Mouse (Mus musculus) hindbrain, postnatal 0 days (tissue): ENCODE measurements at regions not wholly inside any gene's neighbourhood (a gene's known extent, or its start where the extent isn't known, plus 50 kb on each side); places are given as distances from the start of the nearest gene placed in this dataset.

Experiments used
- ATAC-seq: fragments of 200-750 bp; cut with Nextera tagmentation; 2 replicates; pipeline ENCODE4 v1.8.0; 2017; ENCODE audit warnings: mild to moderate bottlenecking, moderate TSS enrichment, moderate library complexity
- DNase-seq: peaks from one replicate; pipeline ENCODE4 v3.0.0-alpha.2; 2015; ENCODE audit warnings: low spot score
- H3K27ac ChIP-seq: fragments of 300-500 bp; sonication (generic); 2 replicates; pipeline ENCODE4 v1.5.1; 2014; ENCODE audit warnings: mild to moderate bottlenecking
- H3K27me3 ChIP-seq: fragments of 300-500 bp; sonication (generic); 2 replicates; pipeline ENCODE4 v1.6.1; 2014; ENCODE audit warnings: low read length, mixed read lengths; ENCODE audit not compliant: insufficient read depth
- H3K36me3 ChIP-seq: fragments of 300-500 bp; sonication (generic); 2 replicates; pipeline ENCODE4 v1.6.1; 2014; ENCODE audit warnings: low read length, mixed read lengths; ENCODE audit not compliant: insufficient read depth
- H3K4me1 ChIP-seq: fragments of 300-500 bp; sonication (generic); 2 replicates; pipeline ENCODE4 v1.6.1; 2014; ENCODE audit warnings: antibody characterized with exemption, low read length, mixed read lengths; ENCODE audit not compliant: insufficient read depth
- H3K4me2 ChIP-seq: fragments of 300-500 bp; sonication (generic); 2 replicates; pipeline ENCODE4 v1.6.1; 2014; ENCODE audit warnings: low read depth, mild to moderate bottlenecking, low read length, moderate library complexity, mixed read lengths
- H3K4me3 ChIP-seq: fragments of 300-500 bp; sonication (generic); 2 replicates; pipeline ENCODE4 v1.5.1; 2014; ENCODE audit warnings: low read length
- H3K9ac ChIP-seq: fragments of 300-500 bp; sonication (generic); replicated peaks from 2 replicates; pipeline ENCODE4 v1.6.1; 2014; ENCODE audit warnings: mild to moderate bottlenecking, low read length, moderate library complexity, mixed read lengths
- H3K9me3 ChIP-seq: fragments of 300-500 bp; sonication (generic); 2 replicates; pipeline ENCODE4 v1.6.1; 2016; ENCODE audit warnings: low read length, mixed read lengths
- CTCF ChIP-seq: IDR thresholded peaks from 2 replicates; pipeline ENCODE4 v1.5.1; 2016; ENCODE audit warnings: antibody characterized with exemption, control low read depth, low read depth
- WGBS: fragments of 180-500 bp; shearing (Covaris S2); extraction: QIAGEN DNeasy Blood & Tissue Kit; methylation state at CpG from one replicate; pipeline ENCODE4 v1.1.7; 2014; 5-methylcytosine and 5-hydroxymethylcytosine counted together

GRCm38 (mm10) chr11:24258340-24258739, 180.5 kb downstream of the Bcl11a start:
- H3K27ac ChIP-seq: no peak overlapping the region
- WGBS: 78% methylated on average over 6 of the region's 6 CpGs
- no peak overlapping the region for H3K4me2 ChIP-seq
- H3K9ac ChIP-seq: no peak overlapping the region
- no peaks in the 10 kb centered on the region for H3K4me1 ChIP-seq
- no peak for TF ChIP-seq CTCF
- no peaks in the 10 kb centered on the region for H3K27me3 ChIP-seq
- H3K9me3 ChIP-seq: no peaks in the 10 kb centered on the region
- H3K36me3 ChIP-seq: no peaks in the 10 kb centered on the region
- H3K4me3 ChIP-seq: no peak overlapping the region
- ATAC-seq (no peak), DNase-seq (no peak)

- no peak for TF ChIP-seq CTCF
These were observed 181.8 kb downstream of the Bcl11a start for GRCm38 (mm10) chr11:24259668-24260067.

DNA sequence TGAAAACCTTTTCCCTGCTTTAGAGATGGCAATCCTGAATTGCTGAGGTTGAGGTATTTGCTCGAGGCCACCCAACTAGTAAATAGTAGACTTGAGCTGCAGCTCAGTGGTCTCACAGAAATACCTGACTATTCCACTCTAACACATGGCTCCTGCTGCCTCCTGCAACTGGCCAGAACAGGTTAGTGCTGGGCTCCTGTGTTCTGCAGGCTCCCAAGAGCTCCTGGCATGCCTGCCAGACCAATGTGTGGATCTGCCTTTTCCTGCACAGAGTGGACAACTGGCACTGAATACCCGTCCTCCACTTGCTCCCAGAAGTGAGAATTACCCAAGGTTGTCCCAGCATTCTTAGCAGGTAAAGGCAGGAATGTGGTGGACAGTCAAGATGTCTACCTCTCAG, 191.2 kb downstream of the Bcl11a start:
- DNase-seq (no peak), ATAC-seq (no peak)
- Histone ChIP-seq H3K27ac (no peak overlapping the region), H3K9ac (no peak overlapping the region), H3K4me2 (no peak overlapping the region), H3K9me3 (no peaks in the 10 kb centered on the region), H3K36me3 (no peaks in the 10 kb centered on the region), H3K4me3 (no peak overlapping the region), H3K27me3 (no peaks in the 10 kb centered on the region), H3K4me1 (no peaks in the 10 kb centered on the region)
- no peak for TF ChIP-seq CTCF
- 76% methylated on average over 2 of the region's 2 CpGs for WGBS

More at GRCm38 (mm10) chr11:24259668-24260067, 181.8 kb downstream of the Bcl11a start:
- no peak for ATAC-seq
- Histone ChIP-seq H3K36me3 (no peaks in the 10 kb centered on the region), H3K4me1 (no peaks in the 10 kb centered on the region), H3K9me3 (no peaks in the 10 kb centered on the region), H3K4me2 (no peak overlapping the region), H3K27ac (no peak overlapping the region), H3K4me3 (no peak overlapping the region), H3K9ac (no peak overlapping the region), H3K27me3 (no peaks in the 10 kb centered on the region)
- DNase-seq: no peak
- 58% methylated on average over 2 of the region's 2 CpGs for WGBS

DNA sequence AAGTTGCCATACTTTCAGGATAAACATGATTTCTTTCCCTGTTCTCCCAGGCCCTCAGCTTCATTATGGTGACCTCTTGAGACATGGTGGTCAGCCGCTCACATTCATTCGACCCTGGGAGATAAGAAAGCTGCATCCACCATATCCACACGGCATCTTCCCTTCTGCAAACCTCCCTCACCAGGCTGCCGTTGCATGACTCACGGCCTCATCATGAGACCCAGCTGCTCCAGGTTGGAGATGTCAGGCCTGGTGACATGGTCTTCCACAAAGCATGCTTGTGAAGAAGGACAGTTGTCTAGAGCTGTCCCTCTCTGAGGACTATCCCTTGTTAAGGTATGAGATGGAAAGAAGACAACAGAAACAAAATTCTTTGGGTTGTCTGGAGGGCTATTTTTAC, 203.8 kb downstream of the Bcl11a start:
- no peaks in the 10 kb centered on the region for H3K27me3 ChIP-seq
- no peak overlapping the region for H3K9ac ChIP-seq
- no peak overlapping the region for H3K4me2 ChIP-seq
- 78% methylated on average over 5 of the region's 5 CpGs for WGBS
- no peak overlapping the region for H3K27ac ChIP-seq
- TF ChIP-seq CTCF: no peak
- H3K36me3 ChIP-seq: no peaks in the 10 kb centered on the region
- no peaks in the 10 kb centered on the region for H3K4me1 ChIP-seq
- ATAC-seq (no peak), DNase-seq (no peak)
- no peaks in the 10 kb centered on the region for H3K9me3 ChIP-seq
- no peak overlapping the region for H3K4me3 ChIP-seq

DNA sequence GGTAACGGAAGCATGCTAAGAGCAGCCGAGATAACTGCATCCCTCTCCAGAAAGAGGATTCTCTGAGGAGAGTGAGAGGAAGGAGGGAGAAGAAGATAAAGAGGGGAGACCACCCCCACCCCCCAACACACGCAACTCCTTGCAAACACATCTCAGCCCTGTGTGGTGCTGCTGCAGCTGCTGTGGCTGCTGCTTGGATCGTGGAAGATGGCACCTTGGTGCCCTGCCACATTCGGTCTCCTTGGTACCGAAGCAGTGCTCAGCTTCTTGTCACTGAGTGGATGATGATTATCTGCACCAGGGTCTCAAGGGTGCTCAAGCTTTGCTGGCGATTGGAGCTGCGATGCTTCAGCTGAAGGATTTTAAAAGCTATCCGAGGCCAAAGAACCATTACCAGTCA, 204.7 kb downstream of the Bcl11a start:
- Histone ChIP-seq H3K4me2 (peak overlapping the region; percentile 46), H3K27me3 (no peaks in the 10 kb centered on the region), H3K9me3 (no peaks in the 10 kb centered on the region), H3K9ac (no peak overlapping the region), H3K4me1 (no peaks in the 10 kb centered on the region), H3K27ac (no peak overlapping the region), H3K36me3 (no peaks in the 10 kb centered on the region), H3K4me3 (no peak overlapping the region)
- WGBS: 34% methylated on average over 9 of the region's 9 CpGs
- no peak for TF ChIP-seq CTCF
- ATAC-seq (peak; percentile 65), DNase-seq (peak; percentile 68)

DNA sequence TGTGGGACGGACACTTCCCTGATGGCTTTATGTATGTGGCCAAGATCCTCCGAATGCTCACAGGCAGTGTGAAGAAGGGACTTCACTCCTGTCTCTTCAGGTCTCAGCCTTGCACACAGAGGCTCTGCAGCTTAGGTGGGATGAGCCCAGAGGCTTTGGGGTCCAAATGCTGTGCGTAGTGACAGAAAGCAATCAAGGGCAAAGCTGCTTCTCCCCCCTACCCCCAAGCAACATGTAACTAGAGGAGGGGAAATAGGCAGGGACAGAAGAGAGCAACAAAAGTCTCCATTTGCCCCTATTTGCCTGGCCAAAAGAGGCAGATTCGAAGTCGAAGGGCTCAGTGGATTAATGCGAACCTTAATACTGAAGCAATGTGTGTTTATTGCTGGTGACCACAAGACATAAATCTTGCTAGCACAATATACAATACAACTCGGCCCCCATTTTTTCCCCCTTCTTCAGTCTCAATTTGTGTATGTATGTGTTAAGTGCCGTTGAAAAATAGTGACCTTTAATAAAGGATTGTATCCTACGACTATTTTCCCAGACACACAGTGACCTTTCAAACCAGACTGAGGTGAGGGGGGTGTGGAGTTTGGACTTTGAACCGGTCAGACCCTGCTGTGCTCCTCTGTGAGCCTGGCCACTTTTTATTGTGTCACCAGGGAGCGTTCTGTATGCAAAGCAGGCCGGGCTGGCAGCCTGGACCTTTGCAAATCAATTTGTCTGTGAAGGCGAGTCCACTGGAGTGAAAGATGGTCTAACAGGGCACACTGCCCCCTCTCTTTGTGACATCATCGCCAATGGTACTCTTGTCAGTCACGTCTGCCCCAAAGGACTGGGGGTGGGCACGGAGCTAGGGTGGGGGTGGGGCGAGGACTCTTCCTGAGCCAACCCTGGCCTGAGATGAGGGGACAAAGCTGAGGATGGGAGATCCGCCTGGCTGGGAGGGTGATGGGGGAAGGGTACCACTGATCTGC, 208.6 kb downstream of the Bcl11a start:
- Histone ChIP-seq H3K9me3 (no peaks in the 10 kb centered on the region), H3K27ac (no peak overlapping the region), H3K4me2 (peak overlapping the region; percentile 35), H3K27me3 (no peaks in the 10 kb centered on the region), H3K36me3 (no peaks in the 10 kb centered on the region), H3K4me1 (no peaks in the 10 kb centered on the region), H3K4me3 (no peak overlapping the region), H3K9ac (no peak overlapping the region)
- ATAC-seq (peak; percentile 84), DNase-seq (peak; percentile 75)
- no peak for TF ChIP-seq CTCF
- WGBS: 18% methylated on average over 18 of the region's 18 CpGs

DNA sequence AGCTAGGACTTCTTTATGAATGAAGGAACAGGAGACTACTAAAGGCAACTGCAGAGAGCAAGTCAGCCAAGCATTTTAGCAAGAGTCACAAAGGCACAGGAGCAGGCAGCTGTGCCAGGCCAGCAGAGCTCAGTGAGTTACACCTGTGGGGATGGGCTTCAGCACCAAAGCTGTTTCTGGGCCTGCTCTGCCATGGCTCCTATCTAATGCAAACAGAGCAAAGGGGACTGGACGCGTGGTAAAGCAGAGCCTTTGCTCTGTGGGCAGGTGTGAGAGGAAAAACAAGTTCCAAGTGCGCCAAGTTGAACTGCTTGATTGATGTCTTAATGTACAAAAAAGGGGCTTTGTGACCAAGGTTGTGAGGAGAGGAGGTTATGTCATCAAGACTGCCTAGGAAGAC, 215.4 kb downstream of the Bcl11a start:
- H3K27me3 ChIP-seq: no peaks in the 10 kb centered on the region
- TF ChIP-seq CTCF: no peak
- H3K4me3 ChIP-seq: no peak overlapping the region
- no peaks in the 10 kb centered on the region for H3K36me3 ChIP-seq
- H3K4me2 ChIP-seq: no peak overlapping the region
- H3K4me1 ChIP-seq: no peaks in the 10 kb centered on the region
- H3K27ac ChIP-seq: no peak overlapping the region
- no peak for DNase-seq
- WGBS: 74% methylated on average over 3 of the region's 3 CpGs
- no peak for ATAC-seq
- no peaks in the 10 kb centered on the region for H3K9me3 ChIP-seq
- H3K9ac ChIP-seq: no peak overlapping the region
